Mouse (Mus musculus): Measurements from ENCODE around the gene Slc4a4. TPM values are rescaled to one million over a fixed set of nuclear protein-coding genes. Genes with fewer than 3 reads are reported as not detected.

The Slc4a4 gene
- polyA plus RNA-seq, 1 experiment from 2014 or later = 2.2 TPM

GRCm38 (mm10) chr5:88997277-88997676 lies 110.7 kb downstream of the Slc4a4 start:
- Histone ChIP-seq H3K27ac (no peak overlapping the region), H3K4me1 (no peaks in the 10 kb centered on the region), H3K27me3 (ENCODE audit: low read depth, poor library complexity, severe bottlenecking) (no peaks in the 10 kb centered on the region), H3K4me3 (no peak overlapping the region), H3K36me3 (peaks cover 2% of the 10 kb centered on the region; the same call in 1 of the 2 replicates), H3K9me3 (replicated peaks) (no peaks in the 10 kb centered on the region)
- 95% methylated on average over 6 of the region's 6 CpGs for WGBS
- DNase-seq (ENCODE audit: low spot score) = no peak

GRCm38 (mm10) chr5:88999793-89000192 lies 113.2 kb downstream of the Slc4a4 start:
- Histone ChIP-seq H3K27me3 (ENCODE audit: low read depth, poor library complexity, severe bottlenecking) (no peaks in the 10 kb centered on the region), H3K9me3 (replicated peaks) (no peaks in the 10 kb centered on the region), H3K36me3 (peaks cover 2% of the 10 kb centered on the region; the same call in 1 of the 2 replicates), H3K4me1 (no peaks in the 10 kb centered on the region), H3K4me3 (no peak overlapping the region), H3K27ac (no peak overlapping the region)
- no peak for DNase-seq (ENCODE audit: low spot score)
- 90% methylated on average over 6 of the region's 6 CpGs for WGBS

GRCm38 (mm10) chr5:89000598-89000997 lies 114.0 kb downstream of the Slc4a4 start:
- Histone ChIP-seq H3K27ac (no peak overlapping the region), H3K4me3 (no peak overlapping the region), H3K36me3 (peaks cover 2% of the 10 kb centered on the region; the same call in 1 of the 2 replicates), H3K4me1 (no peaks in the 10 kb centered on the region), H3K9me3 (replicated peaks) (no peaks in the 10 kb centered on the region), H3K27me3 (ENCODE audit: low read depth, poor library complexity, severe bottlenecking) (no peaks in the 10 kb centered on the region)
- WGBS = 96% methylated on average over 7 of the region's 7 CpGs
- no peak for DNase-seq (ENCODE audit: low spot score)

- H3K27ac ChIP-seq = no peak overlapping the region
- DNase-seq (ENCODE audit: low spot score) = no peak
- peaks cover 12% of the 10 kb centered on the region; the same call in 1 of the 2 replicates for H3K4me1 ChIP-seq
- no peaks in the 10 kb centered on the region for H3K27me3 ChIP-seq (ENCODE audit: low read depth, poor library complexity, severe bottlenecking)
- WGBS = 55% methylated on average over 5 of the region's 5 CpGs
- H3K9me3 ChIP-seq (replicated peaks) = no peaks in the 10 kb centered on the region
- H3K36me3 ChIP-seq = no peaks in the 10 kb centered on the region
- no peak overlapping the region for H3K4me3 ChIP-seq
Measured at GRCm38 (mm10) chr5:89010116-89010515, 123.5 kb downstream of the Slc4a4 start.

DNA sequence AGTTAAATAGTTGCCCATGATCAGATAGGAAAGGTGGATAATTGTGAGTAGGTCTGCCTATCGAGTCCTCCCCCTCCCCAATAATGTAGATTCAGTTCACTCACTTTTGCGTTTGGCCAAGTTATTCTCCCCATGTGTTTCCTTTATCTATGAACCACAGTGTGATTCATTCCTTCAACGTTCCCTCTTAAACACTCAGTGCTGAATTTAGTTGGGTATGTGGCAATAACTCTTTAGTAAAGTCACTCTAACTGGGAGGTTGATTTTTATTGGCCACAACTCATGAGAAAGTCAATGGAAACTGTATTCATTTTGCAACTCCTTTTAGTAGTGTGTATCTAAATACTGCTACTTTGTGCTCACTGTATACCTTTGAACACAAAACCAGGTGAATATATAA lies 125.8 kb downstream of the Slc4a4 start:
- H3K27ac ChIP-seq = no peak overlapping the region
- 96% methylated on average over 3 of the region's 3 CpGs for WGBS
- no peak for DNase-seq (ENCODE audit: low spot score)
- H3K27me3 ChIP-seq (ENCODE audit: low read depth, poor library complexity, severe bottlenecking) = no peaks in the 10 kb centered on the region
- no peak overlapping the region for H3K4me3 ChIP-seq
- no peaks in the 10 kb centered on the region for H3K9me3 ChIP-seq (replicated peaks)
- peaks cover 12% of the 10 kb centered on the region; the same call in 1 of the 2 replicates for H3K4me1 ChIP-seq
- no peaks in the 10 kb centered on the region for H3K36me3 ChIP-seq

GRCm38 (mm10) chr5:89014782-89015181 lies 128.2 kb downstream of the Slc4a4 start:
- WGBS = 91% methylated on average over 2 of the region's 2 CpGs
- Histone ChIP-seq H3K27ac (no peak overlapping the region), H3K4me1 (peaks cover 8% of the 10 kb centered on the region; the same call in 1 of the 2 replicates), H3K4me3 (no peak overlapping the region), H3K9me3 (replicated peaks) (no peaks in the 10 kb centered on the region), H3K27me3 (ENCODE audit: low read depth, poor library complexity, severe bottlenecking) (no peaks in the 10 kb centered on the region), H3K36me3 (no peaks in the 10 kb centered on the region)
- no peak for DNase-seq (ENCODE audit: low spot score)

DNA sequence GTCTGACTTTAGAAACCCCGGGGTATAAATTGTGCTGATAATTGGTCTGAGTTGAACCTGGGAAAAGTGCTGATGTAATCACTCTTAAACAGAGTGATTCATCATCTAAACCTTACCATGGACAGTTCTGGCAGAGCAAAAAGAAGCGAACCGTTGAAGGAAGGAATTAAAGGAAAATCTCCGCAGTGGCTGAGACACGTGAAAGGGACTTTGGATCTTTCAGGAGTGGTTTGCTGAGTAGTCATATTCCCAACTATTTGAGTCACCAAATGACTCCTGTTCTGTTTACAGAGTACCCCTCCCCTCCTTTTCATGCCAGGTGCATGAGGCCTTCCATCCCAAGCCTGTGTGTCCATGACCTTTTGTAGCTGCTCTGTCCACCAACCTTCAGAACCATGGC lies 129.3 kb downstream of the Slc4a4 start:
- no peaks in the 10 kb centered on the region for H3K4me1 ChIP-seq
- no peak overlapping the region for H3K4me3 ChIP-seq
- H3K9me3 ChIP-seq (replicated peaks) = no peaks in the 10 kb centered on the region
- no peaks in the 10 kb centered on the region for H3K36me3 ChIP-seq
- H3K27ac ChIP-seq = no peak overlapping the region
- WGBS = 86% methylated on average over 5 of the region's 5 CpGs
- DNase-seq (ENCODE audit: low spot score) = no peak
- H3K27me3 ChIP-seq (ENCODE audit: low read depth, poor library complexity, severe bottlenecking) = no peaks in the 10 kb centered on the region

GRCm38 (mm10) chr5:89018537-89018936 lies 131.9 kb downstream of the Slc4a4 start:
- Histone ChIP-seq H3K27ac (no peak overlapping the region), H3K4me1 (no peaks in the 10 kb centered on the region), H3K27me3 (ENCODE audit: low read depth, poor library complexity, severe bottlenecking) (no peaks in the 10 kb centered on the region), H3K36me3 (no peaks in the 10 kb centered on the region), H3K9me3 (replicated peaks) (no peaks in the 10 kb centered on the region), H3K4me3 (no peak overlapping the region)
- DNase-seq (ENCODE audit: low spot score) = no peak
- WGBS = 73% methylated on average over 6 of the region's 6 CpGs

DNA sequence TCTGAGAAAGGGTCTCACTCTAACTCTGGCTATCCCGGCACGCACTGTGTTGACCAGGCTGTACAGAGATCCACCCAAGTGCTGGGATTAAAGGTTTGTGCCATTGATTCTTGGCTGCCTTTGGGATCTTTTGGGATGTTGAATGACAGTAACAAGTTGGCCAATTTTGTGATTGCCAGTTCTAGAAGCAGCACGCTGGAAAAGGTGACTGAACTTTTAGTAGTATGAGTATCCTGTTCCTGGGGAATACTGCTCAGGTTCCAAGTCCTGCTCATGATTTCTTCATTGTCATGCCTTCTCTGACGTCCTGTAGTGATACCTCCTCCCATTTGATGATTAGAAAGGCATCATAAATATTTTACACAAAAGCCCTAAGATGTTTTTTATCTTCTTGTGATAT lies 137.8 kb downstream of the Slc4a4 start:
- H3K9me3 ChIP-seq (replicated peaks) = no peaks in the 10 kb centered on the region
- H3K27ac ChIP-seq = no peak overlapping the region
- H3K4me1 ChIP-seq = no peaks in the 10 kb centered on the region
- 88% methylated on average over 4 of the region's 4 CpGs for WGBS
- no peak overlapping the region for H3K4me3 ChIP-seq
- 0 out of 2 replicates have a peak, but pooled peaks cover 3% of the 10 kb centered on the region for H3K36me3 ChIP-seq
- no peak for DNase-seq (ENCODE audit: low spot score)
- no peaks in the 10 kb centered on the region for H3K27me3 ChIP-seq (ENCODE audit: low read depth, poor library complexity, severe bottlenecking)

DNA sequence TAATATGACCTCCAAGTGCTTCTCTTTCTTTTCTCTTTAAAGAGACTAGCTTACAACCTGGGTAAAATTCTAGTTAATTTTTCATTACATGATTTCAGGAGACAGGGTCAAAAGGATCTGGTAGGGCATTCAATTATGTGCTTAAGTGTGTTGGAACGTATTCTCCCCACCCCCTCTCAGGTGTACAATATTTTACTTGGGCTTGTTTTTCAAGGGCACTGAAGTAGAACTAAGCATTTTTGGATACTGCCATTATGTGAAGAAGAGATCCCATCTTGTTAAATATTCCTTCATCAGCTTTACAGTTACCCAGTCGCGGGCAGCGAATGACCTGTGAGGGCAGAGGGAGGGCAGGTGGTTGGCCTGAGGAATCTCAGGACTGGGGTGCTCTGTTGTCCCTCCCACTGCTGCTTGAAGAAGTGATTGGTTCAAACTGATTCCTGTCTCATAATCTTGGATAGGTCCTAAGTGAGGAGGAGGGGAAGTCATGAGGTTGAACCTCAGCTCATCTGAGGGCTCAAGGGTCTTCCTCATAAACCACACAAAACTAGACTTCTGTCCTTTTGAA lies 141.0 kb downstream of the Slc4a4 start:
- Histone ChIP-seq H3K4me3 (no peak overlapping the region), H3K27ac (no peak overlapping the region), H3K27me3 (ENCODE audit: low read depth, poor library complexity, severe bottlenecking) (no peaks in the 10 kb centered on the region), H3K36me3 (0 out of 2 replicates have a peak, but pooled peaks cover 3% of the 10 kb centered on the region), H3K9me3 (replicated peaks) (no peaks in the 10 kb centered on the region), H3K4me1 (no peaks in the 10 kb centered on the region)
- DNase-seq (ENCODE audit: low spot score) = no peak
- WGBS = 93% methylated on average over 4 of the region's 4 CpGs

- Histone ChIP-seq H3K27ac (no peak overlapping the region), H3K4me3 (no peak overlapping the region), H3K27me3 (ENCODE audit: low read depth, poor library complexity, severe bottlenecking) (no peaks in the 10 kb centered on the region), H3K36me3 (0 out of 2 replicates have a peak, but pooled peaks cover 3% of the 10 kb centered on the region), H3K9me3 (replicated peaks) (no peaks in the 10 kb centered on the region), H3K4me1 (no peaks in the 10 kb centered on the region)
- no peak for DNase-seq (ENCODE audit: low spot score)
- WGBS = 89% methylated on average over 8 of the region's 8 CpGs
Measured at GRCm38 (mm10) chr5:89032647-89033046, 146.0 kb downstream of the Slc4a4 start.

- 0 out of 2 replicates have a peak, but pooled peaks cover 2% of the 10 kb centered on the region for H3K36me3 ChIP-seq
- H3K4me3 ChIP-seq = no peak overlapping the region
- DNase-seq (ENCODE audit: low spot score) = no peak
- H3K4me1 ChIP-seq = no peaks in the 10 kb centered on the region
- 92% methylated on average over 4 of the region's 4 CpGs for WGBS
- H3K27me3 ChIP-seq (ENCODE audit: low read depth, poor library complexity, severe bottlenecking) = no peaks in the 10 kb centered on the region
- H3K9me3 ChIP-seq (replicated peaks) = no peaks in the 10 kb centered on the region
- H3K27ac ChIP-seq = no peak overlapping the region
Measured at GRCm38 (mm10) chr5:89033256-89033655, 146.6 kb downstream of the Slc4a4 start.

GRCm38 (mm10) chr5:89036147-89036546 lies 149.5 kb downstream of the Slc4a4 start:
- 66% methylated on average over 5 of the region's 5 CpGs for WGBS
- no peak overlapping the region for H3K27ac ChIP-seq
- no peak for DNase-seq (ENCODE audit: low spot score)
- H3K36me3 ChIP-seq = no peaks in the 10 kb centered on the region
- no peaks in the 10 kb centered on the region for H3K4me1 ChIP-seq
- no peak overlapping the region for H3K4me3 ChIP-seq
- H3K27me3 ChIP-seq (ENCODE audit: low read depth, poor library complexity, severe bottlenecking) = no peaks in the 10 kb centered on the region
- no peaks in the 10 kb centered on the region for H3K9me3 ChIP-seq (replicated peaks)

GRCm38 (mm10) chr5:89040814-89041213 lies 154.2 kb downstream of the Slc4a4 start:
- H3K9me3 ChIP-seq (replicated peaks) = no peaks in the 10 kb centered on the region
- no peak overlapping the region for H3K27ac ChIP-seq
- H3K4me1 ChIP-seq = peaks cover 20% of the 10 kb centered on the region
- 86% methylated on average over 3 of the region's 3 CpGs for WGBS
- no peak overlapping the region for H3K4me3 ChIP-seq
- DNase-seq (ENCODE audit: low spot score) = no peak
- H3K27me3 ChIP-seq (ENCODE audit: low read depth, poor library complexity, severe bottlenecking) = no peaks in the 10 kb centered on the region
- H3K36me3 ChIP-seq = no peaks in the 10 kb centered on the region
